Mouse (Mus musculus) limb, embryonic 10.5 days (tissue): ENCODE measurements at regions not wholly inside any gene's neighbourhood (a gene's known extent, or its start where the extent isn't known, plus 50 kb on each side); places are given as distances from the start of the nearest gene placed in this dataset.
A peak's percentile ranks its signal among the peaks of the same experiment; 100 is the strongest.
"Not testable (repeated sequence)": the region's sequence is repeated elsewhere in the genome, so short reads cannot be mapped to it uniquely, and the experiment has no call there.

Experiments used
- DNase-seq: peaks from one replicate; pipeline ENCODE4 v3.0.0-alpha.2; 2017; ENCODE audit warnings: low spot score
- H3K27ac ChIP-seq: fragments of 300-500 bp; sonication (generic); 2 replicates; pipeline ENCODE4 v1.5.1; 2016; ENCODE audit warnings: mild to moderate bottlenecking
- H3K27me3 ChIP-seq: fragments of 300-500 bp; sonication (generic); 2 replicates; pipeline ENCODE4 v1.6.1; 2016; ENCODE audit warnings: low read depth, mild to moderate bottlenecking; ENCODE audit not compliant: poor library complexity, severe bottlenecking
- H3K36me3 ChIP-seq: fragments of 300-500 bp; sonication (generic); 2 replicates; pipeline ENCODE4 v1.6.1; 2016; ENCODE audit warnings: mild to moderate bottlenecking, moderate library complexity
- H3K4me1 ChIP-seq: fragments of 300-500 bp; sonication (generic); 2 replicates; pipeline ENCODE4 v1.6.1; 2016
- H3K4me3 ChIP-seq: fragments of 300-500 bp; sonication (generic); 2 replicates; pipeline ENCODE4 v1.5.1; 2016; ENCODE audit warnings: mild to moderate bottlenecking, moderate library complexity
- H3K9me3 ChIP-seq: fragments of 300-500 bp; sonication (generic); replicated peaks from 2 replicates; pipeline ENCODE4 v1.6.1; 2016; ENCODE audit warnings: mild to moderate bottlenecking
- WGBS: fragments of 180-500 bp; shearing (Covaris S2); methylation state at CpG from one replicate; pipeline ENCODE4 v1.1.7; 2016; 5-methylcytosine and 5-hydroxymethylcytosine counted together

DNA sequence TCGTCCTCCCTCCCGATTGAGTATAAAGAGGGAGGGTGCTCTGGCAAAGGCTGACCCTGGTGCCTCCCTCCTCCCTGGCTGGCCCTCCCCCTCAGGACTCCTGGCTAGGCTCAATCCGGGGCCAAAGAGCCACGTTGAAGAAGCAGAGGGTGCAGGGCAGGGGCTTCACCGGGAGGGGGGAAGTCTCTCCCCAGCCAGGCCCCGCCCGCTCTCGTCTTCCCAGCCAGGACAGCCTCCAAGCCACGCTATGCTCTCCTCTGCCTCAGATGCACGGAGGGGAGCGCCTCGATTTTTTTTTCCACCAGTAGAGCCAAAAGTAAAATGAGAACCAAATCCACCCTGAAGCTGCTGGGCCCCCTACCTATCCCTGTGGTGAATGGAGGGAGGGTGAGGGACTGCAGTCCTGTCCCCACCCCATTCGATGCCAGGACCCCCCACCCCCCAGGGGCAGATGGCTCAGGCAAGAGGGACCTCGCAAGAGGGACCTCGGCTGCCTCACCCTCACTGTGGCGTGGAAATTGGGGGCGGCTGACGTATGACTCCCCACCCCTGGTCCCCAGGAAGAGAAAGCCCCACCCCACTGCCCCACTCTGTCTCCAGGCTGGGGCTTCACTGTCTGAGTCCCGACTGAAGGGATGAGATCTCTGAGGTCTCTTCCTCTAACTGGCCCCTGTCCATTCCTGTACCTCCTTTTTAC is 53.2 kb upstream of the Col1a1 start:
- Histone ChIP-seq H3K4me3 (peak overlapping the region; percentile 40), H3K27me3 (0 out of 2 replicates have a peak, but pooled peaks cover 7% of the 10 kb centered on the region), H3K36me3 (no peaks in the 10 kb centered on the region), H3K27ac (peak overlapping the region; percentile 95), H3K4me1 (peaks cover 58% of the 10 kb centered on the region), H3K9me3 (no peaks in the 10 kb centered on the region)
- 1% methylated on average over 19 of the region's 19 CpGs for WGBS
- DNase-seq = peak; percentile 80

DNA sequence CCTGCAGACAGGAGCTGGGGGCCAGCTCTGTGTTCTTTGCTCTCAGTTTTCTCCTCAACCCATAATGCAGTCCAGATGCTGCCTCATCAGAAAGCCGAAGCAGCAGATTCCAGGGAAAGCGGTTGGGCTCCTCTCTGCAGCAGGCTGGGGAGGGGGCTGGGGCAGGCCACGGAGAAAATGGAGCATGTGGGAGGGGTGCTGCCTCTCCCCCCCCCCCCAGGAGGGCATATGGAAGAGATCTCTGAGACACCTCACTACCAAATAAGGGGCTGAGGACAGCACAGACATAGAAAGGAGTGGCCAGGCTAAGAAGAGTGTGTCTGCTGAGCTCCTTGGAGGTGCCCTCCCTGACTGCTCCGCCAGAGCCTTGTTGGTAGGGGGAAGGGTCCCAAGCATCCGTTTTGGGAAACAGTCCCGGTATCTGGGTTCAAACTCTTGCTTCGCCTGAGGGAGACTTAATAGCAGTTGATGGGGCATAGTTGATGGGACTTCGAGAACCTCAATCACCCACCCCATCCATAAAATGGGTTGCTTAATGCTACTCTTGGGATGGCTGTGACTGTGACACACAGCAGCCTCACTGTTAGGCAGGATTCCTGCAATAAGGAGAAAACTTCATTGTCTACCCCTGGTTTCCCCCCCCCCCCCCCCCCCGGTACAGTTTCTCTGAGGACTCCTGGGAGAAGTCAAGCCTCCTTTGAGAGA is 53.9 kb upstream of the Col1a1 start:
- Histone ChIP-seq H3K4me3 (peak overlapping the region; percentile 40), H3K36me3 (no peaks in the 10 kb centered on the region), H3K27me3 (0 out of 2 replicates have a peak, but pooled peaks cover 7% of the 10 kb centered on the region), H3K4me1 (peaks cover 65% of the 10 kb centered on the region), H3K27ac (peak overlapping the region; percentile 95), H3K9me3 (no peaks in the 10 kb centered on the region)
- 2% methylated on average over 9 of the region's 9 CpGs for WGBS
- peak; percentile 89 for DNase-seq

- 2% methylated on average over 27 of the region's 27 CpGs for WGBS
- no peaks in the 10 kb centered on the region for H3K36me3 ChIP-seq
- DNase-seq = peak; percentile 83
- peak overlapping the region; percentile 40 for H3K4me3 ChIP-seq
- no peaks in the 10 kb centered on the region for H3K9me3 ChIP-seq
- 0 out of 2 replicates have a peak, but pooled peaks cover 7% of the 10 kb centered on the region for H3K27me3 ChIP-seq
- peak overlapping the region; percentile 95 for H3K27ac ChIP-seq
- peaks cover 74% of the 10 kb centered on the region for H3K4me1 ChIP-seq
Observed at GRCm38 (mm10) chr11:94880896-94881840, 54.9 kb upstream of the Col1a1 start.

DNA sequence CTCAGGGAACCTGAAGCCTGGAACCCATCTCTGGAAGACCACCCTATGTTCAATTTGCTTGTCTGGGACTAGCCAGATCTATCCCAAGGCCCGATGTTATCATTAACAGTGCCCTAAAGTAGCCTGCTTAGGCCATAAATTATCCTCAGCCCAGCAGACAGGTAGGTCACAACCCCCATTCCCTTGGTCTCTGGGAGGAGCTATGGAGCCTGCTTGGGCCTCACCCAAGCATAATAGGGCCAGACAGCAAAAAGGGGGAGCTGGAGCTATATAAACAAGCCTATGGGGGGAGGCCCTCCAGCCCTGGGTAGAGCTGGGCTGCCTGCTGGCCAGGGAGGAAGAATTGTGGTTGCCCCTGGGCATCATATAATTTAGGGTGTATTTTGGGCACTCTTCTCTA is 59.3 kb upstream of the Col1a1 start:
- H3K9me3 ChIP-seq = no peaks in the 10 kb centered on the region
- WGBS = 13% methylated on average over 1 of the region's 1 CpGs
- H3K36me3 ChIP-seq = no peaks in the 10 kb centered on the region
- H3K27ac ChIP-seq = peak overlapping the region; percentile 79
- peaks cover 6% of the 10 kb centered on the region; the same call in 1 of the 2 replicates for H3K27me3 ChIP-seq
- no peak overlapping the region for H3K4me3 ChIP-seq
- peaks cover 81% of the 10 kb centered on the region for H3K4me1 ChIP-seq
- no peak for DNase-seq

GRCm38 (mm10) chr11:94875026-94875425 is 61.0 kb upstream of the Col1a1 start:
- H3K27ac ChIP-seq = peak overlapping the region; percentile 82
- peaks cover 70% of the 10 kb centered on the region for H3K4me1 ChIP-seq
- 49% methylated on average over 7 of the region's 7 CpGs for WGBS

GRCm38 (mm10) chr11:94874155-94874561 is 61.9 kb upstream of the Col1a1 start:
- no peak for DNase-seq
- peaks cover 69% of the 10 kb centered on the region for H3K4me1 ChIP-seq
- peaks cover 9% of the 10 kb centered on the region; the same call in 1 of the 2 replicates for H3K27me3 ChIP-seq
- H3K36me3 ChIP-seq = no peaks in the 10 kb centered on the region
- peak overlapping the region; percentile 82 for H3K27ac ChIP-seq
- H3K9me3 ChIP-seq = no peaks in the 10 kb centered on the region
- H3K4me3 ChIP-seq = peak overlapping the region; percentile 5
- 9% methylated on average over 7 of the region's 7 CpGs for WGBS

More at GRCm38 (mm10) chr11:94875026-94875425, 61.0 kb upstream of the Col1a1 start:
- H3K4me3 ChIP-seq = no peak overlapping the region
- H3K27me3 ChIP-seq = peaks cover 9% of the 10 kb centered on the region; the same call in 1 of the 2 replicates
- H3K36me3 ChIP-seq = no peaks in the 10 kb centered on the region
- no peaks in the 10 kb centered on the region for H3K9me3 ChIP-seq
- no peak for DNase-seq

GRCm38 (mm10) chr11:94873693-94874092 is 62.3 kb upstream of the Col1a1 start:
- H3K4me1 ChIP-seq = peaks cover 64% of the 10 kb centered on the region
- H3K27ac ChIP-seq = peak overlapping the region; percentile 82
- WGBS = 5% methylated on average over 7 of the region's 7 CpGs
- no peaks in the 10 kb centered on the region for H3K9me3 ChIP-seq
- no peak for DNase-seq
- H3K27me3 ChIP-seq = peaks cover 9% of the 10 kb centered on the region; the same call in 1 of the 2 replicates
- no peaks in the 10 kb centered on the region for H3K36me3 ChIP-seq
- H3K4me3 ChIP-seq = peak overlapping the region; percentile 39

DNA sequence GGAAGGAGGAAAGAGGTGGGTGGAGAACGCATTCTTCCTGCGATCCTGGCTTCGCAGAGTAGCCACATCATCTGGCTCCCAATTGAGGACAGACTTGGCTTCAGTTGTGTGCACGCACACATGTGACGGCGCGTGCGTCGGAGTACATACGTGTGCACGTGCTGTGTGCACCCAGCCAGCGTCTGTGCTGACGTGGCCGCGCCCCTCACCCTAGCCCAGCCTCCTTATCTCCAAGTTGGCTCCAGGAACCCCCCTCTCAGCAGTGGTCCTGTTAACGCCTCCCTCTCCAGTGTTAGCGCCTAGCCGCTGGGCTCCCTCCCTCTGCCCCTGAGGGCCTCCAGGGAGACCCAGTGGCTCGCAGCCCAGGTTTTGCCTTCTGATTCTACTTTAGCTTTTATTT is 63.1 kb upstream of the Col1a1 start:
- H3K4me1 ChIP-seq = peaks cover 60% of the 10 kb centered on the region
- no peaks in the 10 kb centered on the region for H3K36me3 ChIP-seq
- peak; percentile 63 for DNase-seq
- peaks cover 9% of the 10 kb centered on the region; the same call in 1 of the 2 replicates for H3K27me3 ChIP-seq
- H3K9me3 ChIP-seq = no peaks in the 10 kb centered on the region
- WGBS = 2% methylated on average over 19 of the region's 19 CpGs
- peak overlapping the region; percentile 39 for H3K4me3 ChIP-seq
- H3K27ac ChIP-seq = peak overlapping the region; percentile 82

GRCm38 (mm10) chr11:94870341-94870740 is 65.7 kb upstream of the Col1a1 start:
- H3K27ac ChIP-seq = no peak overlapping the region
- H3K27me3 ChIP-seq = peaks cover 9% of the 10 kb centered on the region; the same call in 1 of the 2 replicates
- no peaks in the 10 kb centered on the region for H3K36me3 ChIP-seq
- DNase-seq = peak; percentile 67
- peaks cover 47% of the 10 kb centered on the region for H3K4me1 ChIP-seq
- no peak overlapping the region for H3K4me3 ChIP-seq
- no peaks in the 10 kb centered on the region for H3K9me3 ChIP-seq
- WGBS = 5% methylated on average over 1 of the region's 1 CpGs

GRCm38 (mm10) chr11:94869866-94870265 is 66.2 kb upstream of the Col1a1 start:
- not testable (repeated sequence) for DNase-seq, H3K27ac ChIP-seq, H3K4me3 ChIP-seq, H3K36me3 ChIP-seq, H3K27me3 ChIP-seq, H3K9me3 ChIP-seq
- H3K4me1 ChIP-seq = peaks cover 42% of the 10 kb centered on the region
- 19% methylated on average over 4 of the region's 4 CpGs for WGBS

- peak; percentile 92 for DNase-seq
- Histone ChIP-seq H3K9me3 (no peaks in the 10 kb centered on the region), H3K36me3 (no peaks in the 10 kb centered on the region), H3K4me3 (no peak overlapping the region), H3K4me1 (peaks cover 15% of the 10 kb centered on the region), H3K27me3 (no peaks in the 10 kb centered on the region), H3K27ac (no peak overlapping the region)
- 16% methylated on average over 9 of the region's 9 CpGs for WGBS
Observed at GRCm38 (mm10) chr11:94866176-94866967, 69.7 kb upstream of the Col1a1 start.

GRCm38 (mm10) chr11:94850129-94850528 is 67.6 kb upstream of the Tmem92 start:
- H3K9me3 ChIP-seq = no peaks in the 10 kb centered on the region
- no peak overlapping the region for H3K27ac ChIP-seq
- H3K27me3 ChIP-seq = no peaks in the 10 kb centered on the region
- 83% methylated on average over 3 of the region's 3 CpGs for WGBS
- no peak overlapping the region for H3K4me3 ChIP-seq
- H3K4me1 ChIP-seq = peaks cover 12% of the 10 kb centered on the region
- no peaks in the 10 kb centered on the region for H3K36me3 ChIP-seq
- DNase-seq = no peak
